Mouse (Mus musculus): ENCODE results near the gene Barx1. TPM values are rescaled to one million over a fixed set of nuclear protein-coding genes. Genes with fewer than 3 reads are reported as not detected.
A peak's percentile ranks its signal among the peaks of the same experiment; 100 is the strongest.

The Barx1 gene
- polyA plus RNA-seq, 1 experiment from 2014 or later = 1.3 TPM

DNA sequence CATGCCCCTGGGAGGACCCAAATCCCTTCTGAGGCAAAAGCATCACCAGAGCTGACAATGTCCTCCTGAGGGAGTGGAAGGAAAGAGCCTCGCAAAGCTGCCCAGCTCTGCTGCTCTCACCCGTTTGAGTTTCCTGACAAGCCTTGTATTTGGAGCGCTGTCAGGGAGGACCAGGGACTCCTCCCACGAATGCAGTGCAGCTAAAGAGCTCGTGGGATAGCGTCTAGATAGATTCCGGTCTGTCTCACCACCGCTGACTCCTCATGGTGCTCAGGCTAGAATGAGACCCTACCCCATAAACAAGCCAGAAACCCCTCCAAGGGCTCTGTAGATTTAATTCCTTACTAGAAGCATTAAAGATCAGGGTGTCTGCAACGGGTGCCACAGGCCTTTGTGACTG lies 5.0 kb upstream of the Barx1 start:
- 2% methylated on average over 9 of the region's 9 CpGs for WGBS
- no peak overlapping the region for H3K4me3 ChIP-seq (ENCODE audit: low read depth, low read length)

GRCm38 (mm10) chr13:48658588-48659253 lies 4.1 kb upstream of the Barx1 start:
- no peak overlapping the region for H3K9ac ChIP-seq (ENCODE audit: low read length)
- peaks cover 82% of the 10 kb centered on the region for H3K27me3 ChIP-seq (ENCODE audit: control insufficient read depth, insufficient read depth, low read length)
- no peaks in the 10 kb centered on the region for H3K36me3 ChIP-seq (ENCODE audit: control insufficient read depth, insufficient read depth, low read length)
- WGBS = under 1% methylated on average over 33 of the region's 33 CpGs
- peaks cover 23% of the 10 kb centered on the region for H3K4me1 ChIP-seq (ENCODE audit: control insufficient read depth, insufficient read depth, low read length)
- no peak for DNase-seq (ENCODE audit: low spot score)
- 0 out of 2 replicates have a peak overlapping the region, but pooled peaks have one; percentile 8 for H3K4me3 ChIP-seq (ENCODE audit: low read depth, low read length)
- no peak overlapping the region for H3K27ac ChIP-seq (replicated peaks; ENCODE audit: low read depth, low read length)
- no peaks in the 10 kb centered on the region for H3K9me3 ChIP-seq (ENCODE audit: control insufficient read depth, low read length)
- no peak overlapping the region for H3K4me2 ChIP-seq (ENCODE audit: low read depth, severe bottlenecking)
- no peak for ATAC-seq (ENCODE audit: insufficient number of reproducible peaks, low FRiP score, low TSS enrichment, low read depth)

More for the DNA sequence above, 5.0 kb upstream of the Barx1 start:
- Histone ChIP-seq H3K4me1 (ENCODE audit: control insufficient read depth, insufficient read depth, low read length) (peaks cover 18% of the 10 kb centered on the region), H3K9me3 (ENCODE audit: control insufficient read depth, low read length) (no peaks in the 10 kb centered on the region), H3K27ac (replicated peaks; ENCODE audit: low read depth, low read length) (no peak overlapping the region), H3K27me3 (ENCODE audit: control insufficient read depth, insufficient read depth, low read length) (peaks cover 76% of the 10 kb centered on the region), H3K9ac (ENCODE audit: low read length) (no peak overlapping the region), H3K4me2 (ENCODE audit: low read depth, severe bottlenecking) (no peak overlapping the region), H3K36me3 (ENCODE audit: control insufficient read depth, insufficient read depth, low read length) (no peaks in the 10 kb centered on the region)
- DNase-seq (ENCODE audit: low spot score) (peak; percentile 36), ATAC-seq (ENCODE audit: insufficient number of reproducible peaks, low FRiP score, low TSS enrichment, low read depth) (no peak)

DNA sequence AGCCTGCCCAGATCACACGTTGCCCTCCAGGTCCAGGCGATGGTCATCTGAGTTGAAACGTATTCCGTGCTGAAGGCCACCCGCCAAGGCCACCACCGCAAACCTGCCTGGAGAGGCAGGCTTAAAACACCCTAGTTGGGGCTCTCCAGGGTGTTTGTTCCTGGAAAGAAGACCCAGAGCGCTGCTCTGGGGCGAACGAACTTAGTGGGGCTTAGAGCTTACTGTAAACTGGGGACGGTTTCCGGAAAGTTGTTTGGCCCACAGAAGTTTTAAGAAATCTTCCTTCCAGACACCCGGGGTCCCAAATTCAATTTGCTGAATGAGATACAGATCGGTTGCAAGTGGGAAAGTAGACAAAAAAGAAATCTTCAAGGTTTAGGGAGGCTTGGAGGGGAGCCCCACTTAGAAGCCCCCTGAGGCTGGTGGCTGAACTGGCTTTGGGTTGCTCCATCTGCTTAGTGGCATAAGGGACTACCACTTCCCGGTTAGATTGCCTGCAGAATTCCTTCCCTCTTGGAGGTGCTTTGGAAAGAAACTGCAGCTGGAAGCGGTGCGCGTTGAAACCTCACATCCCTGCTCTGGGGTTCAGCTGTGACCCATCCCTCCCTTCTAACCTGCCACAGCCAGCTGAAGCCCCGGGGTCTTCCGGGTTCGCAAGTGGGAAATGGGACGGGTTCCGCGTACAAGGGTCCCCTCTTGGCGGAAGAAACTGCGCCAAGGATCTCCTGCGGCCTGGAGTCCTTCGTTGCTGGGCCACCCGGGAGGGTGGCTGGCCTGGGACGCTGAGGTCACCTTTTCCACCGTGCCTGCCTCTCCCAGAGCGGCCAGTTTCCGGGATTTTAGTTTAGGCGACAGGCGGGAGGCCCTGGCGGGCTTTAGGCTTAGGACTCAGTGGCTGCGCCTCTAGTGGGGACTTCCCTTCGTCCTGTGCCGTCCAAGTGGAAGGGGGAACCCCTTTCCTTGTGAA lies 3.3 kb upstream of the Barx1 start:
- Histone ChIP-seq H3K9ac (ENCODE audit: low read length) (no peak overlapping the region), H3K27ac (replicated peaks; ENCODE audit: low read depth, low read length) (no peak overlapping the region), H3K9me3 (ENCODE audit: control insufficient read depth, low read length) (no peaks in the 10 kb centered on the region), H3K4me3 (ENCODE audit: low read depth, low read length) (no peak overlapping the region), H3K4me1 (ENCODE audit: control insufficient read depth, insufficient read depth, low read length) (peaks cover 23% of the 10 kb centered on the region), H3K36me3 (ENCODE audit: control insufficient read depth, insufficient read depth, low read length) (no peaks in the 10 kb centered on the region), H3K27me3 (ENCODE audit: control insufficient read depth, insufficient read depth, low read length) (peaks cover 91% of the 10 kb centered on the region), H3K4me2 (ENCODE audit: low read depth, severe bottlenecking) (peak overlapping the region; percentile 26; the same call in 1 of the 2 replicates)
- under 1% methylated on average over 38 of the region's 38 CpGs for WGBS
- DNase-seq (ENCODE audit: low spot score) = peak; percentile 65
- ATAC-seq (ENCODE audit: insufficient number of reproducible peaks, low FRiP score, low TSS enrichment, low read depth) = no peak

- H3K9me3 ChIP-seq (ENCODE audit: control insufficient read depth, low read length) = no peaks in the 10 kb centered on the region
- H3K27ac ChIP-seq (replicated peaks; ENCODE audit: low read depth, low read length) = no peak overlapping the region
- no peak overlapping the region for H3K4me3 ChIP-seq (ENCODE audit: low read depth, low read length)
- no peak overlapping the region for H3K4me2 ChIP-seq (ENCODE audit: low read depth, severe bottlenecking)
- no peak for ATAC-seq (ENCODE audit: insufficient number of reproducible peaks, low FRiP score, low TSS enrichment, low read depth)
- DNase-seq (ENCODE audit: low spot score) = peak; percentile 66
- under 1% methylated on average over 11 of the region's 11 CpGs for WGBS
- no peak overlapping the region for H3K9ac ChIP-seq (ENCODE audit: low read length)
- no peaks in the 10 kb centered on the region for H3K36me3 ChIP-seq (ENCODE audit: control insufficient read depth, insufficient read depth, low read length)
- H3K27me3 ChIP-seq (ENCODE audit: control insufficient read depth, insufficient read depth, low read length) = peaks cover 94% of the 10 kb centered on the region
- peaks cover 23% of the 10 kb centered on the region for H3K4me1 ChIP-seq (ENCODE audit: control insufficient read depth, insufficient read depth, low read length)
Observed at GRCm38 (mm10) chr13:48660221-48660734, 2.5 kb upstream of the Barx1 start.

DNA sequence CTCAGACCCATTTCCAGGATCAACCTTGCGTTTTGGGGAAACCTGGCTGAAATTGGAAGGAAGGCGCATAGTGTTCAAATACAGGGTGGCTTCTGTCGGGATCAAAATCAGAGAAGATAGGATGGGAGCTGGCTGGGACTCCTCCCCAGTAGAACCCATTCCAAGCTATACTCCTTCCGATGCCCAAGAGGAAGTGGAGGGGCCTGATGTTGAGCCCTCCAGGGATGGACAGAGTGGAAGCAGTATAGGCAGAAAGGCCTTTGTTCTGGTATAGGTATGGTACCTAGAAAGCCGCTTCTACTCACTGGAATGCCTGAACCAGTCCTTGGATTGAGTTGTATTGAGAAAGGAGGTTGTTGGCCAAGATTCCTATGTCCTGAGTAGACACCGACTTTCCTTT lies 2.1 kb upstream of the Barx1 start:
- no peaks in the 10 kb centered on the region for H3K36me3 ChIP-seq (ENCODE audit: control insufficient read depth, insufficient read depth, low read length)
- no peaks in the 10 kb centered on the region for H3K9me3 ChIP-seq (ENCODE audit: control insufficient read depth, low read length)
- no peak for ATAC-seq (ENCODE audit: insufficient number of reproducible peaks, low FRiP score, low TSS enrichment, low read depth)
- H3K4me3 ChIP-seq (ENCODE audit: low read depth, low read length) = no peak overlapping the region
- H3K4me1 ChIP-seq (ENCODE audit: control insufficient read depth, insufficient read depth, low read length) = peaks cover 23% of the 10 kb centered on the region
- H3K27ac ChIP-seq (replicated peaks; ENCODE audit: low read depth, low read length) = no peak overlapping the region
- no peak overlapping the region for H3K9ac ChIP-seq (ENCODE audit: low read length)
- H3K27me3 ChIP-seq (ENCODE audit: control insufficient read depth, insufficient read depth, low read length) = peaks cover 96% of the 10 kb centered on the region
- WGBS = 12% methylated on average over 6 of the region's 6 CpGs
- DNase-seq (ENCODE audit: low spot score) = peak; percentile 27
- H3K4me2 ChIP-seq (ENCODE audit: low read depth, severe bottlenecking) = no peak overlapping the region

DNA sequence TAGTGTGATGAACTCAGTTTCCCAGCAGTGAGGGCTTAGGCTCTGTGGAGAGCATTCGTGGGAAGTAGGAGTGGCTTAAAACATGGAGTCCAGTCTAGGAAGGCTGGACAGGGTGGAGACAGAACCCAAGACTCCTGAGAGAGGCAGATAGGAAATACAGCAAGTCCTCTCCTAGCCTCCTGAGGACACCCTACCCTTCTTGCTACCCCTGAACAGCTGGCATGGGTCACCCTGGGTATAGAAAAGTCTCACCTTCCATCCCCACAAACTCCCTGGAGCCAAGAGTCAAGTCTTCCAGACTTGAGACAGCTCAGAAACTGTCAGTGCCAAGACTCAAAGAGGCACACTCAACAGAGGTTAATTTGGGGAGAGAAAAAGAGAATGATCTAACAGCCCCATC lies 1.2 kb upstream of the Barx1 start:
- WGBS = 3% methylated on average over 1 of the region's 1 CpGs
- Histone ChIP-seq H3K4me1 (ENCODE audit: control insufficient read depth, insufficient read depth, low read length) (peaks cover 26% of the 10 kb centered on the region), H3K9ac (ENCODE audit: low read length) (no peak overlapping the region), H3K9me3 (ENCODE audit: control insufficient read depth, low read length) (no peaks in the 10 kb centered on the region), H3K27me3 (ENCODE audit: control insufficient read depth, insufficient read depth, low read length) (peaks cover 96% of the 10 kb centered on the region), H3K36me3 (ENCODE audit: control insufficient read depth, insufficient read depth, low read length) (no peaks in the 10 kb centered on the region), H3K4me3 (ENCODE audit: low read depth, low read length) (no peak overlapping the region), H3K27ac (replicated peaks; ENCODE audit: low read depth, low read length) (no peak overlapping the region), H3K4me2 (ENCODE audit: low read depth, severe bottlenecking) (no peak overlapping the region)
- DNase-seq (ENCODE audit: low spot score) (peak; percentile 28), ATAC-seq (ENCODE audit: insufficient number of reproducible peaks, low FRiP score, low TSS enrichment, low read depth) (no peak)

- no peak overlapping the region for H3K27ac ChIP-seq (replicated peaks; ENCODE audit: low read depth, low read length)
- H3K4me2 ChIP-seq (ENCODE audit: low read depth, severe bottlenecking) = peak overlapping the region; percentile 95
- peak; percentile 75 for DNase-seq (ENCODE audit: low spot score)
- peaks cover 95% of the 10 kb centered on the region for H3K27me3 ChIP-seq (ENCODE audit: control insufficient read depth, insufficient read depth, low read length)
- no peaks in the 10 kb centered on the region for H3K36me3 ChIP-seq (ENCODE audit: control insufficient read depth, insufficient read depth, low read length)
- 1% methylated on average over 54 of the region's 54 CpGs for WGBS
- no peak for ATAC-seq (ENCODE audit: insufficient number of reproducible peaks, low FRiP score, low TSS enrichment, low read depth)
- H3K9ac ChIP-seq (ENCODE audit: low read length) = no peak overlapping the region; the same call in 1 of the 2 replicates
- H3K4me1 ChIP-seq (ENCODE audit: control insufficient read depth, insufficient read depth, low read length) = peaks cover 26% of the 10 kb centered on the region
- no peaks in the 10 kb centered on the region for H3K9me3 ChIP-seq (ENCODE audit: control insufficient read depth, low read length)
- H3K4me3 ChIP-seq (ENCODE audit: low read depth, low read length) = peak overlapping the region; percentile 39
Observed at GRCm38 (mm10) chr13:48663211-48663987, 601 bp downstream of the Barx1 start.

- H3K4me2 ChIP-seq (ENCODE audit: low read depth, severe bottlenecking) = no peak overlapping the region
- H3K36me3 ChIP-seq (ENCODE audit: control insufficient read depth, insufficient read depth, low read length) = no peaks in the 10 kb centered on the region
- H3K4me3 ChIP-seq (ENCODE audit: low read depth, low read length) = no peak overlapping the region; the same call in 1 of the 2 replicates
- H3K27ac ChIP-seq (replicated peaks; ENCODE audit: low read depth, low read length) = no peak overlapping the region
- H3K9ac ChIP-seq (ENCODE audit: low read length) = no peak overlapping the region
- peaks cover 95% of the 10 kb centered on the region for H3K27me3 ChIP-seq (ENCODE audit: control insufficient read depth, insufficient read depth, low read length)
- 4% methylated on average over 7 of the region's 7 CpGs for WGBS
- DNase-seq (ENCODE audit: low spot score) (peak; percentile 65), ATAC-seq (ENCODE audit: insufficient number of reproducible peaks, low FRiP score, low TSS enrichment, low read depth) (no peak)
- H3K9me3 ChIP-seq (ENCODE audit: control insufficient read depth, low read length) = no peaks in the 10 kb centered on the region
- H3K4me1 ChIP-seq (ENCODE audit: control insufficient read depth, insufficient read depth, low read length) = peaks cover 21% of the 10 kb centered on the region
Observed at GRCm38 (mm10) chr13:48663988-48664339, 1.2 kb downstream of the Barx1 start.
